Mouse (Mus musculus) C2C12 (cell line): Measurements from ENCODE around the gene Lrrc10. TPM values are rescaled to one million over a fixed set of nuclear protein-coding genes. Genes with fewer than 3 reads are reported as not detected.

Experiments used
- H3K27me3 ChIP-seq: one replicate; pipeline ENCODE4 v1.6.1; 2011; ENCODE audit not compliant: control insufficient read depth, insufficient read depth, insufficient read length
- H3K36me3 ChIP-seq: one replicate; pipeline ENCODE4 v1.6.1; 2011; ENCODE audit not compliant: control insufficient read depth, insufficient read depth
- H3K4me3 ChIP-seq: one replicate; pipeline ENCODE4 v1.5.1; 2011; ENCODE audit warnings: mild to moderate bottlenecking, control low read depth; ENCODE audit not compliant: poor library complexity, insufficient read depth, severe bottlenecking
- H3K79me2 ChIP-seq: one replicate; pipeline ENCODE4 v1.6.1; 2011; ENCODE audit not compliant: control insufficient read depth, insufficient read depth
- H3K79me3 ChIP-seq: one replicate; pipeline ENCODE4 v1.6.1; 2011; ENCODE audit warnings: low read depth, control low read depth
- H3ac ChIP-seq: one replicate; pipeline ENCODE3; 2011; ENCODE audit warnings: low read depth; ENCODE audit not compliant: control insufficient read depth, insufficient read length
- CEBPB ChIP-seq: IDR thresholded peaks from one replicate; pipeline ENCODE4 v1.6.1; 2011; ENCODE audit warnings: low read depth, mild to moderate bottlenecking, control low read depth, moderate library complexity
- CTCF ChIP-seq: IDR thresholded peaks from one replicate; pipeline ENCODE4 v1.5.1; 2011; ENCODE audit not compliant: control insufficient read depth, insufficient read depth, insufficient read length
- FOSL1 ChIP-seq: IDR thresholded peaks from one replicate; pipeline ENCODE4 v1.8.0; 2011; ENCODE audit warnings: mild to moderate bottlenecking, low read length; ENCODE audit not compliant: poor library complexity, insufficient read depth, severe bottlenecking
- MAX ChIP-seq: IDR thresholded peaks from one replicate; pipeline ENCODE4 v1.6.1; 2011; ENCODE audit warnings: mild to moderate bottlenecking, control low read depth
- MYOD1 ChIP-seq: IDR thresholded peaks from one replicate; pipeline ENCODE4 v1.6.1; 2011; ENCODE audit warnings: low read depth; ENCODE audit not compliant: control insufficient read depth, insufficient read length
- MYOG ChIP-seq: IDR thresholded peaks from one replicate; pipeline ENCODE4 v1.6.1; 2011; ENCODE audit not compliant: control insufficient read depth, insufficient read length; ENCODE audit errors: extremely low read depth
- USF1 ChIP-seq: IDR thresholded peaks from one replicate; pipeline ENCODE4 v1.6.1; 2011; ENCODE audit warnings: low read depth, mild to moderate bottlenecking, control low read depth, moderate library complexity
- polyA plus RNA-seq: library from polyadenylated mRNA; unstranded; fragments of >200 nt; fragmentation: generic; extraction: Trizol; gene quantifications from one replicate; pipeline ENCODE4 v1.2.1, GENCODE M21; 2012; ENCODE audit warnings: missing spikeins

Gene Lrrc10
- polyA plus RNA-seq, 1 experiment, result not detected

- H3K79me3 ChIP-seq, result peaks cover 50% of the 10 kb centered on the region
- no peaks in the 10 kb centered on the region for H3K27me3 ChIP-seq
- H3K79me2 ChIP-seq, result peaks cover 66% of the 10 kb centered on the region
- no peak for TF ChIP-seq MYOG
- no peak for TF ChIP-seq USF1
- no peak for TF ChIP-seq FOSL1
- TF ChIP-seq MAX, result no peak
- no peak for TF ChIP-seq MYOD1
- no peak for TF ChIP-seq CTCF
- no peak for TF ChIP-seq CEBPB
- no peak overlapping the region for H3ac ChIP-seq
- H3K36me3 ChIP-seq, result peaks cover 100% of the 10 kb centered on the region
- H3K4me3 ChIP-seq, result no peak overlapping the region
These were observed 10.5 kb downstream of the Lrrc10 start for GRCm38 (mm10) chr10:117055668-117056067.

GRCm38 (mm10) chr10:117062894-117063253 is 17.7 kb downstream of the Lrrc10 start:
- Histone ChIP-seq H3K36me3 (peaks cover 45% of the 10 kb centered on the region), H3ac (peak overlapping the region; percentile 99), H3K79me2 (peaks cover 58% of the 10 kb centered on the region), H3K27me3 (no peaks in the 10 kb centered on the region), H3K4me3 (peak overlapping the region; percentile 97), H3K79me3 (peaks cover 51% of the 10 kb centered on the region)
- no peak for TF ChIP-seq MYOD1
- no peak for TF ChIP-seq USF1
- no peak for TF ChIP-seq CEBPB

GRCm38 (mm10) chr10:117063254-117064021 is 18.3 kb downstream of the Lrrc10 start, which contains the start of gene Cct2:
Gene Cct2 (minus strand): TSS chr10:117063814.
- peaks cover 52% of the 10 kb centered on the region for H3K79me2 ChIP-seq
- peaks cover 40% of the 10 kb centered on the region for H3K36me3 ChIP-seq
- peak within 1 kb of the TSS; percentile 99 for H3ac ChIP-seq
- TF ChIP-seq FOSL1 (no peak), MAX (peak; percentile 85), MYOD1 (no peak), CEBPB (no peak), MYOG (no peak), USF1 (no peak)
- peaks cover 47% of the 10 kb centered on the region for H3K79me3 ChIP-seq
- no peaks in the 10 kb centered on the region for H3K27me3 ChIP-seq
- peak within 1 kb of the TSS; percentile 97 for H3K4me3 ChIP-seq

- no peak overlapping the region for H3K4me3 ChIP-seq
These were observed 18.9 kb downstream of the Lrrc10 start for GRCm38 (mm10) chr10:117064076-117064475.

GRCm38 (mm10) chr10:117069109-117069508 is 24.0 kb downstream of the Lrrc10 start:
- H3K4me3 ChIP-seq, result no peak overlapping the region
- H3ac ChIP-seq, result no peak overlapping the region
- H3K36me3 ChIP-seq, result peaks cover 37% of the 10 kb centered on the region
- H3K79me2 ChIP-seq, result peaks cover 8% of the 10 kb centered on the region
- H3K79me3 ChIP-seq, result no peaks in the 10 kb centered on the region
- H3K27me3 ChIP-seq, result no peaks in the 10 kb centered on the region
- TF ChIP-seq MYOD1 (no peak), FOSL1 (no peak), MAX (no peak), CTCF (no peak), CEBPB (no peak), MYOG (no peak), USF1 (no peak)

More at GRCm38 (mm10) chr10:117064076-117064475, 18.9 kb downstream of the Lrrc10 start:
- Histone ChIP-seq H3K36me3 (peaks cover 35% of the 10 kb centered on the region), H3K79me2 (peaks cover 46% of the 10 kb centered on the region), H3ac (no peak overlapping the region), H3K79me3 (peaks cover 40% of the 10 kb centered on the region), H3K27me3 (no peaks in the 10 kb centered on the region)
- TF ChIP-seq CEBPB, result no peak
- no peak for TF ChIP-seq FOSL1
- TF ChIP-seq MAX, result no peak
- no peak for TF ChIP-seq MYOG
- no peak for TF ChIP-seq USF1
- no peak for TF ChIP-seq MYOD1
- TF ChIP-seq CTCF, result no peak
